Mouse (Mus musculus) left cerebral cortex, postnatal 25 days (tissue): ENCODE results near the gene Atp4b. TPM values are rescaled to one million over a fixed set of nuclear protein-coding genes. Genes with fewer than 3 reads are reported as not detected.
"Not testable (repeated sequence)": the region's sequence is repeated elsewhere in the genome, so short reads cannot be mapped to it uniquely, and the experiment has no call there.

Experiments used
- DNase-seq, 2 experiments: peaks; one replicate each; pipeline ENCODE4 v3.0.0; 2022; ENCODE audit warnings: low spot score in 2 of 2, mixed read lengths in 1 of 2
- intact Hi-C: fragments of 180-260 bp; cut with DNase I; formaldehyde crosslinking; loops from one replicate; pipeline ENCODE4 v1.15.1; 2025
- total RNA-seq, 2 experiments: library from RNA; stranded (reverse); gene quantifications; 2 replicates each; pipeline ENCODE4 v1.2.3; 2021

The Atp4b gene
- total RNA-seq, 2 experiments from 2014 or later = not detected

GRCm38 (mm10) chr8:13337678-13338077 lies 58.9 kb downstream of the Atp4b start:
- DNase-seq = no peak
- intact Hi-C loops = no loop called here

DNA sequence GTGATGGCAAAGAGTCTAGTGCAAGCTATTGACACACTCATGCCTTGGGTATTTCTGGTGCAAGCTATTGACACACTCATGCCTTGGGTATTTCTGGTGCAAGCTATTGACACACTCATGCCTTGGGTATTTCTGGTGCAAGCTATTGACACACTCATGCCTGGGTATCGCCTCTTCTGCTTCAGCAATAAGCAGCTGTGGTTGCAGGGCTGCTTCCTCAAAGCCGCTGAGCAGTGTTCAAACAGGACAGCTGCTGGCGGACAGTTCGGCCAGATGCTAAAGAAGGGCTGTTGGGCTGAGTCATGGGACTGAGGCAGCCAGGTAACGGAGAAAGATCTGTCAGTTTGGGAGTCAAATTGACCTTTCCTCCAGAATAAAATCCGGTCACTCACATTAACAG lies 59.4 kb downstream of the Atp4b start:
- DNase-seq, intact Hi-C loops: not testable (repeated sequence)

Other genes starting within 250 kb of the Atp4b start
- 100 to 1,000 TPM; 285 to 291 TPM for gene Lamp1, start 237.7 kb downstream of the Atp4b start, total RNA-seq
- gene Grtp1, start 196.2 kb downstream of the Atp4b start, total RNA-seq = 1 to 10 TPM; 4.0 to 4.9 TPM
- gene Adprhl1, start 142.7 kb downstream of the Atp4b start, total RNA-seq = 1 to 10 TPM in 1 of 2 experiments, under 1 TPM in 1; 0.60 to 1.4 TPM
- 10 to 100 TPM; 40.7 to 43.3 TPM for gene Dcun1d2, start 108.7 kb downstream of the Atp4b start, total RNA-seq
- gene Tmco3, start 108.6 kb downstream of the Atp4b start, total RNA-seq = 10 to 100 TPM; 48.0 to 56.1 TPM
- gene Tfdp1, start 58.1 kb downstream of the Atp4b start, total RNA-seq = 10 to 100 TPM; 65.7 to 66.9 TPM
- gene Grk1, start 8.3 kb upstream of the Atp4b start, total RNA-seq = not detected
- 1 to 10 TPM; 5.0 to 5.6 TPM for gene Tmem255b, start 38.4 kb upstream of the Atp4b start, total RNA-seq
- 10 to 100 TPM; 97.5 to 98.9 TPM for gene Gas6, start 97.7 kb upstream of the Atp4b start, total RNA-seq
- not detected for gene 1700029H14Rik, start 165.6 kb upstream of the Atp4b start, total RNA-seq